Mouse (Mus musculus) MEL (cell line): Measurements from ENCODE around the gene Col15a1.

Experiments
- CHD2 ChIP-seq: IDR thresholded peaks from 2 replicates; pipeline ENCODE4 v1.6.1; 2011; ENCODE audit warnings: low read length, improper control_type of control experiment
- CTCF ChIP-seq, 3 experiments: IDR thresholded peaks in 2 of 3; conservative IDR thresholded peaks in 1 of 3; 2 replicates each; pipeline ENCODE4 v1.5.1; 2011 to 2012; ENCODE audit warnings: low read length in 3 of 3, low read depth in 2 of 3, mild to moderate bottlenecking in 2 of 3, improper control_type of control experiment in 1 of 3, inconsistent platforms in 1 of 3, mixed read lengths in 1 of 3, moderate library complexity in 1 of 3; ENCODE audit not compliant: control insufficient read depth in 1 of 3, insufficient read depth in 1 of 3, poor library complexity in 1 of 3, severe bottlenecking in 1 of 3
- EP300 ChIP-seq, 2 experiments: IDR thresholded peaks; 2 replicates each; pipeline ENCODE4 v1.6.1; 2011; ENCODE audit warnings: improper control_type of control experiment in 2 of 2, low read length in 2 of 2, low read depth in 1 of 2, mild to moderate bottlenecking in 1 of 2
- GATA1 ChIP-seq: IDR thresholded peaks from 2 replicates; pipeline ENCODE4 v1.6.1; 2011; ENCODE audit warnings: low read depth, low read length, improper control_type of control experiment
- HCFC1 ChIP-seq: IDR thresholded peaks from 2 replicates; pipeline ENCODE4 v1.6.1; 2012; ENCODE audit warnings: low read depth, mild to moderate bottlenecking, inconsistent platforms, low read length, improper control_type of control experiment, moderate library complexity
- POLR2A ChIP-seq, 2 experiments: IDR thresholded peaks; 2 replicates each; pipeline ENCODE4 v1.6.1; 2011 to 2012; ENCODE audit warnings: low read length in 2 of 2, mild to moderate bottlenecking in 2 of 2, control low read depth in 1 of 2, improper control_type of control experiment in 1 of 2, low read depth in 1 of 2, moderate library complexity in 1 of 2; ENCODE audit not compliant: control insufficient read depth in 1 of 2, insufficient read depth in 1 of 2, poor library complexity in 1 of 2
- TCF12 ChIP-seq: IDR thresholded peaks from 2 replicates; pipeline ENCODE4 v1.6.1; 2014; ENCODE audit warnings: low read depth, mild to moderate bottlenecking, inconsistent platforms, low read length, improper control_type of control experiment, moderate library complexity

GRCm38 (mm10) chr4:47227101-47227500, 19.1 kb downstream of the Col15a1 start:
- no peak for TF ChIP-seq POLR2A (IDR thresholded peaks at IDR 0.05; ENCODE audit: control insufficient read depth in 1 of 2, insufficient read depth in 1 of 2, low read depth in 1 of 2, low read length in 2 of 2, poor library complexity in 1 of 2)
- no peak for TF ChIP-seq HCFC1
- TF ChIP-seq EP300 (IDR thresholded peaks at IDR 0.05; ENCODE audit: low read depth in 1 of 2, low read length in 2 of 2) = no peak
- TF ChIP-seq CHD2 = no peak
- no peak for TF ChIP-seq TCF12
- no peak for TF ChIP-seq CTCF (IDR thresholded peaks at IDR 0.05 in 2 of 3, conservative IDR thresholded peaks at IDR 0.05 in 1 of 3; ENCODE audit: control insufficient read depth in 1 of 3, insufficient read depth in 1 of 3, low read depth in 2 of 3, low read length in 3 of 3, poor library complexity in 1 of 3, severe bottlenecking in 1 of 3)
- TF ChIP-seq GATA1 = no peak
